Mouse (Mus musculus) heart, embryonic 16.5 days (tissue): ENCODE measurements at regions not wholly inside any gene's neighbourhood (a gene's known extent, or its start where the extent isn't known, plus 50 kb on each side); places are given as distances from the start of the nearest gene placed in this dataset.

Experiments
- ATAC-seq: fragments of 200-750 bp; cut with Nextera tagmentation; replicated peaks from 2 replicates; pipeline ENCODE4 v1.8.0; 2017; ENCODE audit warnings: moderate number of reproducible peaks; ENCODE audit not compliant: insufficient read depth, low FRiP score; ENCODE audit errors: extremely low read depth
- H3K27ac ChIP-seq: fragments of 300-500 bp; sonication (generic); 2 replicates; pipeline ENCODE4 v1.5.1; 2014; ENCODE audit warnings: mild to moderate bottlenecking, low read length, control low read depth, moderate library complexity
- H3K27me3 ChIP-seq: fragments of 300-500 bp; sonication (generic); 2 replicates; pipeline ENCODE4 v1.6.1; 2014; ENCODE audit warnings: low read length, mixed read lengths; ENCODE audit not compliant: control insufficient read depth, insufficient read depth
- H3K36me3 ChIP-seq: fragments of 300-500 bp; sonication (generic); 2 replicates; pipeline ENCODE4 v1.6.1; 2014; ENCODE audit not compliant: control insufficient read depth, insufficient read depth
- H3K4me1 ChIP-seq: fragments of 300-500 bp; sonication (generic); 2 replicates; pipeline ENCODE4 v1.6.1; 2014; ENCODE audit warnings: low read length, mixed read lengths; ENCODE audit not compliant: control insufficient read depth, insufficient read depth
- H3K4me2 ChIP-seq: fragments of 300-500 bp; sonication (generic); 2 replicates; pipeline ENCODE4 v1.6.1; 2014; ENCODE audit warnings: low read depth, mild to moderate bottlenecking, control low read depth, low read length
- H3K4me3 ChIP-seq: fragments of 300-500 bp; sonication (generic); 2 replicates; pipeline ENCODE4 v1.5.1; 2014; ENCODE audit warnings: mild to moderate bottlenecking, control low read depth, low read length
- H3K9ac ChIP-seq: fragments of 300-500 bp; sonication (generic); 2 replicates; pipeline ENCODE4 v1.6.1; 2014; ENCODE audit warnings: low read length, control low read depth
- H3K9me3 ChIP-seq: fragments of 300-500 bp; sonication (generic); replicated peaks from 2 replicates; pipeline ENCODE4 v1.6.1; 2016; ENCODE audit warnings: low read length; ENCODE audit not compliant: control insufficient read depth
- WGBS: fragments of 180-500 bp; shearing (Covaris S2); extraction: QIAGEN DNeasy Blood & Tissue Kit; methylation state at CpG from one replicate; pipeline ENCODE4 v1.1.7; 2014; 5-methylcytosine and 5-hydroxymethylcytosine counted together

GRCm38 (mm10) chr4:99597781-99598180 lies 58.3 kb upstream of the Foxd3 start:
- Histone ChIP-seq H3K4me3 (no peak overlapping the region), H3K9me3 (no peaks in the 10 kb centered on the region), H3K36me3 (no peaks in the 10 kb centered on the region), H3K4me2 (no peak overlapping the region), H3K27ac (no peak overlapping the region), H3K4me1 (peaks cover 4% of the 10 kb centered on the region; the same call in 1 of the 2 replicates), H3K9ac (no peak overlapping the region), H3K27me3 (no peaks in the 10 kb centered on the region)
- 72% methylated on average over 5 of the region's 5 CpGs for WGBS
- no peak for ATAC-seq

DNA sequence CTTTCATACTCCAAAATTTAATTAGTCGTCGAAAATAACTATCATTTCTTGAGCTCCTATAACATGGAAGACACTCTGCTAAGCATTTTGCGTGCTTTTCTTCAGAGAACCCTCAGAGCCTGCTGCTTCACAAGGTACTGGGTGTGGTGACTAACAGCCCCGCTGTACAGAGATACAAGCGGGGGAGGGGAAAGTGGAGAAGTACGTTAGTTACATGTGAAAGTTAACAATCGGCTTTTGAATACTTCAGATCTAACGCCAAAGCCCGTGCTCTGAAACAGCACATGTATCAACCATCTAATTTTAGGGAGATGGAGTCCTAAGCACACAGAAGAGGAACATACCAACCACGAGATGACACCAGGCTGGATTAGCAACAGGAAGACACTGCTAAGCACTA lies 55.4 kb upstream of the Foxd3 start:
- H3K4me1 ChIP-seq = peaks cover 4% of the 10 kb centered on the region; the same call in 1 of the 2 replicates
- no peak for ATAC-seq
- H3K9ac ChIP-seq = no peak overlapping the region
- 36% methylated on average over 10 of the region's 10 CpGs for WGBS
- H3K36me3 ChIP-seq = no peaks in the 10 kb centered on the region
- no peaks in the 10 kb centered on the region for H3K27me3 ChIP-seq
- no peak overlapping the region for H3K27ac ChIP-seq
- no peaks in the 10 kb centered on the region for H3K9me3 ChIP-seq
- H3K4me3 ChIP-seq = peak overlapping the region; percentile 21
- H3K4me2 ChIP-seq = peak overlapping the region; percentile 54

- Histone ChIP-seq H3K36me3 (no peaks in the 10 kb centered on the region), H3K4me1 (peaks cover 4% of the 10 kb centered on the region; the same call in 1 of the 2 replicates), H3K27me3 (no peaks in the 10 kb centered on the region), H3K27ac (no peak overlapping the region), H3K4me3 (no peak overlapping the region), H3K9ac (no peak overlapping the region), H3K9me3 (no peaks in the 10 kb centered on the region), H3K4me2 (no peak overlapping the region)
- ATAC-seq = no peak
- WGBS = 38% methylated on average over 6 of the region's 6 CpGs
These were observed 54.6 kb upstream of the Foxd3 start for GRCm38 (mm10) chr4:99601463-99601862.
